Mouse (Mus musculus): Measurements from ENCODE around the gene Nrd1. TPM values are rescaled to one million over a fixed set of nuclear protein-coding genes. Genes with fewer than 3 reads are reported as not detected.

Nrd1 gene
- total and polyA plus RNA-seq, 3 experiments, result 24.2 to 883 (median 72.7) TPM

DNA sequence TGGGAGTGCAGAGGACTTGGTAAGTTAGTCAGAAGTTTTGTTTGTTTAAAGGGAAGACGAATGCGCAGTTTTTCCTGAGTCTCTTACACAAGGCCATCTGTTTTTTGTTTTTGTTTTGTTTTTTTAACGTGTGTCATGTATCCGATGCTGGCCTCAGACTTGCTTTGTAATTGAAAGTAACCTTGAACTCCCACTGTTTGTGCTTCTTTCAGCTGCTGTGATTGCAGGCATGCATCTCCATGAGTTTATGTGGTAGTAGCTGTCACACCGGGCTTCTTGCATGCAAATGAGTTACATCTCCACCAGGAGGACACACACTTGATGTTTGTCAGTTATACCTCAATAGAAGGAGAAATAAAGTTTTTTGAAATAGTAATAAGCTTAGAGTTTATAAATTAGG is 43.3 kb downstream of the Nrd1 start:
- no peak for DNase-seq (ENCODE audit: low read depth, low spot score)
- Histone ChIP-seq H3K4me1 (ENCODE audit: control insufficient read depth in 1 of 2, insufficient read depth in 2 of 2, low read length in 2 of 2) (no peaks in the 10 kb centered on the region; a peak in 1 of 4 replicates), H3K27ac (ENCODE audit: control insufficient read depth, low read depth, low read length) (no peak overlapping the region), H3K27me3 (ENCODE audit: control insufficient read depth in 1 of 2, insufficient read depth in 2 of 2, low read length in 2 of 2) (no peaks in the 10 kb centered on the region), H3K79me2 (ENCODE audit: control insufficient read depth, insufficient read depth, low read length, poor library complexity) (no peaks in the 10 kb centered on the region), H3K9me3 (replicated peaks; ENCODE audit: insufficient read depth, low read length) (no peaks in the 10 kb centered on the region), H3K9ac (ENCODE audit: control insufficient read depth, low read depth, low read length, poor library complexity, severe bottlenecking) (no peak overlapping the region), H3K36me3 (ENCODE audit: control insufficient read depth in 1 of 2, insufficient read depth in 2 of 2, low read length in 2 of 2) (peaks cover 0 to 27% of the 10 kb centered on the region in 2 experiments; a peak in 2 of 4 replicates), H3K4me3 (ENCODE audit: control insufficient read depth in 1 of 2, insufficient read depth in 1 of 2, low read depth in 2 of 2, low read length in 2 of 2) (no peak overlapping the region)
- TF ChIP-seq POLR2AphosphoS5 (IDR thresholded peaks at IDR 0.05; ENCODE audit: borderline replicate concordance, low read depth, low read length) (no peak), EP300 (IDR thresholded peaks at IDR 0.05; ENCODE audit: low read depth in 1 of 2, low read length in 2 of 2) (no peak), MAX (IDR thresholded peaks at IDR 0.05; ENCODE audit: low read length) (no peak), TCF12 (IDR thresholded peaks at IDR 0.05; ENCODE audit: low read depth, low read length) (no peak), ZMIZ1 (IDR thresholded peaks at IDR 0.05; ENCODE audit: low read depth, low read length) (no peak), HCFC1 (IDR thresholded peaks at IDR 0.05; ENCODE audit: low read depth, low read length) (no peak), JUND (IDR thresholded peaks at IDR 0.05; ENCODE audit: low read depth, low read length) (no peak), E2F4 (IDR thresholded peaks at IDR 0.05; ENCODE audit: borderline replicate concordance, low read depth, low read length) (no peak), SMC3 (IDR thresholded peaks at IDR 0.05; ENCODE audit: low read depth, low read length) (no peak), GATA1 (IDR thresholded peaks at IDR 0.05; ENCODE audit: low read depth, low read length) (no peak), USF1 (IDR thresholded peaks at IDR 0.05; ENCODE audit: low read depth, low read length) (no peak)

DNA sequence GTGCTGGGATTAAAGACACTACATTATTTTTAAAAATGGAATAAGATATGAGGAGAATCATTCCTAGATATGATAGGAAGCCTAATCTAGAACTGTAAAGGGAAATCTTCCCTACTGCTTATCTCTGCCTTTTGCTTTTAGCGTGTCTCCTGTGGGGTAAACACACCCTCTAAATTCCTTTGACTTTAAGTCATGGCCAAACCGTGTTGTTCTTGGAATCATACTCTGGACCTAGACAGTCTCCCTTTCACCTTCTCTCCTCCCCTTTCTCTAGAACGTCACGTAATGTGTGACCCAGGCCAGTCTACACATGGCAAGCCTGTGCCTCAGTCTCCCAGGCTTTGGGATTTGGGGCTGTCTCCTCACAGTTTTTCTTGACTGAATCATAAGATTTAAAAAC is 47.8 kb downstream of the Nrd1 start:
- H3K27ac ChIP-seq (ENCODE audit: control insufficient read depth, low read depth, low read length), result no peak overlapping the region
- DNase-seq (ENCODE audit: low read depth, low spot score), result no peak
- H3K9ac ChIP-seq (ENCODE audit: control insufficient read depth, low read depth, low read length, poor library complexity, severe bottlenecking), result no peak overlapping the region
- no peaks in the 10 kb centered on the region for H3K9me3 ChIP-seq (replicated peaks; ENCODE audit: insufficient read depth, low read length)
- H3K79me2 ChIP-seq (ENCODE audit: control insufficient read depth, insufficient read depth, low read length, poor library complexity), result no peaks in the 10 kb centered on the region
- peaks cover 0 to 33% of the 10 kb centered on the region in 2 experiments; a peak in 2 of 4 replicates for H3K36me3 ChIP-seq (ENCODE audit: control insufficient read depth in 1 of 2, insufficient read depth in 2 of 2, low read length in 2 of 2)
- TF ChIP-seq SMC3 (IDR thresholded peaks at IDR 0.05; ENCODE audit: low read depth, low read length) (no peak), MAZ (IDR thresholded peaks at IDR 0.05; ENCODE audit: low read depth, low read length) (no peak), E2F4 (IDR thresholded peaks at IDR 0.05; ENCODE audit: borderline replicate concordance, low read depth, low read length) (no peak), JUND (IDR thresholded peaks at IDR 0.05; ENCODE audit: low read depth, low read length) (no peak), NELFE (IDR thresholded peaks at IDR 0.05; ENCODE audit: low read depth, low read length) (no peak), NRF1 (IDR thresholded peaks at IDR 0.05; ENCODE audit: insufficient read depth, low read depth, low read length, poor library complexity, severe bottlenecking) (no peak), ZNF384 (IDR thresholded peaks at IDR 0.05; ENCODE audit: low read depth, low read length) (no peak)
- H3K4me1 ChIP-seq (ENCODE audit: control insufficient read depth in 1 of 2, insufficient read depth in 2 of 2, low read length in 2 of 2), result no peaks in the 10 kb centered on the region; a peak in 1 of 4 replicates
- H3K27me3 ChIP-seq (ENCODE audit: control insufficient read depth in 1 of 2, insufficient read depth in 2 of 2, low read length in 2 of 2), result no peaks in the 10 kb centered on the region
- H3K4me3 ChIP-seq (ENCODE audit: control insufficient read depth in 1 of 2, insufficient read depth in 1 of 2, low read depth in 2 of 2, low read length in 2 of 2), result no peak overlapping the region

Data from MEL (cell line).